Mouse (Mus musculus) cerebellum, adult 9-10 months (tissue): ENCODE measurements at regions not wholly inside any gene's neighbourhood (a gene's known extent, or its start where the extent isn't known, plus 50 kb on each side); places are given as distances from the start of the nearest gene placed in this dataset.

Experiments used
- DNase-seq: peaks from one replicate; pipeline ENCODE4 v3.0.0; 2022

DNA sequence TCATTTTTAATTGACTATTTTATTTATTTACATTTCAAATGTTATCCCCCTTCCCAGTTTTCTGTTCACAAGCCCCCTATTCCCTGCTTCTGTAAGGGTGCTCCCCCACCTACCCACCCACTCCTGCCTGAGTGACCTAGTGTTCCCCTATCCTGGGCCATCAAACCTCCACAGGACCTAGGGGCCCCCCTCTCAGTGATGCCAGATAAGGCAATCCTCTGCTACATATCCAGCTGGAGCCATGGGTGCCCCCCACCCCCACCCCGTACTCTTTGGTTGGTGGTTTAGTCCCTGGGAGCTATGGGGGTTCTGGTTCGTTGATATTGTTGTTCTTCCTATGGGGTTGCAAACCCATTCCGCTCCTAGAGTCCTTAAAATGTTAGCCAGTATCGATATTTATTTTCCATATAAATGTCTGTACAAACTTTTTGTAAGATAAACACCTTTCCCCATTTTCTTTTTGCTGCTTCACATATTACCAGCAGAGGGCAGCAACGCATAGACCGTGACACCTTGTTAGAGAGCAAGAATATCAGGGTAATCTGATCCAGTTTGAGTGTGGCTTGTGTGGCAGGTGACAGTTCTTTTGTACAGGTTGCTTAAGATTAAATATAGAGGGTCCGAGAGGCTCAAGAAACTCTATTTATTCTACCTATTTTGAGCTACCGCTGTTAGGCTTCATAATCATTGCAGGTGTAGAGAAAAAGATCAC is 177.2 kb upstream of the Scn7a start:
- peak; percentile 28 for DNase-seq

- DNase-seq, result no peak
Observed at GRCm38 (mm10) chr2:66941188-66941587, 156.5 kb upstream of the Scn7a start.

- DNase-seq, result no peak
Observed at GRCm38 (mm10) chr2:66898032-66898431, 113.3 kb upstream of the Scn7a start.

DNA sequence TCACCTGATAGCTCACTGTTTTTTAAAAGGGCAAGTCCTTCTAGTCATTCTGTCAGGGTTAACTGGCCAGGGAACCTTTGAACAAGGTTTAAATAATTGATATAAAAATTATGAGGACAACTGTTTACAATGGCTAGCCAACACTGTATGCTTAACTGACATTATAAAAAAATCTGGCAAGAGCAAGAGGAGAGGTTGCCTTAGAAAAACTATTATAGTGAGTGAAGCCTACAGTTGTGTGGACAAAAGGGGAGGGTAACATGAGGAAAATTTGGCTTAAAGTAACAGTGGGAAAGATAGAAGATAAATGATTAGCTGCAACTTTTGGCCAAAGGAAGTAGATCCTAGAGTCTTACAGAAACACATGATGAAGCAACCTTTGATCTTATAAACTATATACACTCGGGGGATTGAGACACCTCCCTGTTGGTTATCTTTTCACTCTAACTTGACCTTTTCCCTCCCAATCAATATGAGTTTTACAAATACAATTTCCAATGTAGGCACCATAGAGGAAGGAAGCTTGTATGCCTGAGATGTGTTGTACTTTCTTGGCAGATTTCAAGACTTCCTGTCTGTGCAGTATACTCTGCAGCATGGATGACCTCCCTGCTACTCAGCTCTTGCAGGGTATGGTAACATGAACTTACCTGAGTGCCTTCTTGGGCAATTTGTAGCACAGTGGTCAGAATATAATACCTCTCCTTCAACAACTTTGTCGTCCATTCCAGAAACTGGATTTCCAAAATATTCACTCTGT is 82.9 kb upstream of the Scn7a start:
- DNase-seq, result no peak
